Mouse (Mus musculus) myocyte (in vitro differentiated cells): ENCODE results near the gene Uqcc3. TPM values are rescaled to one million over a fixed set of nuclear protein-coding genes. Genes with fewer than 3 reads are reported as not detected.
A peak's percentile ranks its signal among the peaks of the same experiment; 100 is the strongest.

Source experiments
- H3K27me3 ChIP-seq: one replicate; pipeline ENCODE4 v1.6.1; 2011; ENCODE audit not compliant: control insufficient read depth, insufficient read depth, insufficient read length
- H3K36me3 ChIP-seq: one replicate; pipeline ENCODE4 v1.6.1; 2011; ENCODE audit not compliant: control insufficient read depth, insufficient read depth
- H3K4me2 ChIP-seq: one replicate; pipeline ENCODE4 v1.6.1; 2011; ENCODE audit warnings: low read depth, control low read depth
- H3K4me3 ChIP-seq: one replicate; pipeline ENCODE4 v1.5.1; 2011; ENCODE audit warnings: mild to moderate bottlenecking, control low read depth, moderate library complexity
- H3K79me2 ChIP-seq: one replicate; pipeline ENCODE4 v1.6.1; 2011; ENCODE audit not compliant: control insufficient read depth, insufficient read depth
- H3ac ChIP-seq: one replicate; pipeline ENCODE4 v1.6.1; 2011; ENCODE audit not compliant: control insufficient read depth, insufficient read length
- CEBPB ChIP-seq: IDR thresholded peaks from 2 replicates; pipeline ENCODE4 v1.6.1; 2011; ENCODE audit warnings: mild to moderate bottlenecking, moderate library complexity; ENCODE audit not compliant: poor library complexity, insufficient read depth, severe bottlenecking
- E2F4 ChIP-seq: IDR thresholded peaks from one replicate; pipeline ENCODE4 v1.6.1; 2011; ENCODE audit warnings: mild to moderate bottlenecking, control low read depth, moderate library complexity; ENCODE audit not compliant: insufficient read depth
- MAX ChIP-seq: IDR thresholded peaks from one replicate; pipeline ENCODE4 v1.6.1; 2011; ENCODE audit warnings: low read depth, mild to moderate bottlenecking, control low read depth
- MYOD1 ChIP-seq, 3 experiments: IDR thresholded peaks; one replicate each; pipeline ENCODE4 v1.6.1; 2011; ENCODE audit warnings: control low read depth in 2 of 3, low read depth in 2 of 3, mild to moderate bottlenecking in 2 of 3, moderate library complexity in 1 of 3; ENCODE audit not compliant: insufficient read length in 2 of 3, control insufficient read depth in 1 of 3
- MYOG ChIP-seq, 3 experiments: IDR thresholded peaks; one replicate each; pipeline ENCODE4 v1.6.1; 2011; ENCODE audit warnings: control low read depth in 2 of 3, low read depth in 2 of 3, mild to moderate bottlenecking in 2 of 3; ENCODE audit not compliant: insufficient read length in 2 of 3, control insufficient read depth in 1 of 3, insufficient read depth in 1 of 3
- POLR2A ChIP-seq: IDR thresholded peaks from one replicate; pipeline ENCODE4 v1.6.1; 2011; ENCODE audit warnings: low read depth, mild to moderate bottlenecking, control low read depth, moderate library complexity; ENCODE audit not compliant: insufficient read length
- POLR2AphosphoS2 ChIP-seq: IDR thresholded peaks from one replicate; pipeline ENCODE4 v1.6.1; 2011; ENCODE audit warnings: low read depth, control low read depth; ENCODE audit not compliant: insufficient read length
- REST ChIP-seq: IDR thresholded peaks from one replicate; pipeline ENCODE4 v1.6.1; 2011; ENCODE audit warnings: mild to moderate bottlenecking, control low read depth, moderate library complexity; ENCODE audit not compliant: insufficient read depth, insufficient read length
- SRF ChIP-seq: IDR thresholded peaks from one replicate; pipeline ENCODE4 v1.6.1; 2011; ENCODE audit warnings: low read depth; ENCODE audit not compliant: control insufficient read depth, insufficient read length
- TCF12 ChIP-seq: IDR thresholded peaks from one replicate; pipeline ENCODE4 v1.6.1; 2011; ENCODE audit warnings: mild to moderate bottlenecking, control low read depth; ENCODE audit not compliant: poor library complexity, insufficient read depth, severe bottlenecking
- TCF3 ChIP-seq: IDR thresholded peaks from one replicate; pipeline ENCODE4 v1.6.1; 2011; ENCODE audit warnings: low read depth, control low read depth; ENCODE audit not compliant: insufficient read length
- USF1 ChIP-seq: IDR thresholded peaks from one replicate; pipeline ENCODE4 v1.6.1; 2011; ENCODE audit warnings: low read depth, mild to moderate bottlenecking, control low read depth, moderate library complexity
- polyA plus RNA-seq: library from polyadenylated mRNA; unstranded; fragments of >200 nt; fragmentation: generic; extraction: Trizol; gene quantifications from one replicate; pipeline ENCODE4 v1.2.1, GENCODE M21; 2012; ENCODE audit warnings: missing spikeins

Uqcc3 gene
- polyA plus RNA-seq, 1 experiment, result 37.0 TPM

GRCm38 (mm10) chr19:8844371-8845129 is 36.2 kb downstream of the Uqcc3 start:
- H3K79me2 ChIP-seq, result no peaks in the 10 kb centered on the region
- H3K4me3 ChIP-seq, result no peak overlapping the region
- H3K27me3 ChIP-seq, result no peaks in the 10 kb centered on the region
- TF ChIP-seq USF1 (no peak), REST (no peak), POLR2AphosphoS2 (no peak), POLR2A (no peak), TCF3 (no peak), TCF12 (no peak), E2F4 (no peak)
- no peak overlapping the region for H3ac ChIP-seq
- no peak overlapping the region for H3K4me2 ChIP-seq
- H3K36me3 ChIP-seq, result peaks cover 31% of the 10 kb centered on the region

GRCm38 (mm10) chr19:8842961-8843360 is 37.8 kb downstream of the Uqcc3 start:
- H3K4me2 ChIP-seq, result no peak overlapping the region
- H3K36me3 ChIP-seq, result peaks cover 25% of the 10 kb centered on the region
- TF ChIP-seq MYOG (IDR thresholded peaks at IDR 0.05; ENCODE audit: control insufficient read depth in 1 of 3, insufficient read depth in 1 of 3, insufficient read length in 2 of 3, low read depth in 2 of 3) (no peak), TCF12 (no peak), POLR2AphosphoS2 (no peak)
- no peaks in the 10 kb centered on the region for H3K27me3 ChIP-seq
- no peak overlapping the region for H3ac ChIP-seq
- no peaks in the 10 kb centered on the region for H3K79me2 ChIP-seq
- H3K4me3 ChIP-seq, result no peak overlapping the region

GRCm38 (mm10) chr19:8841012-8841411 is 39.7 kb downstream of the Uqcc3 start:
- Histone ChIP-seq H3K27me3 (no peaks in the 10 kb centered on the region), H3K36me3 (peaks cover 18% of the 10 kb centered on the region), H3K4me2 (no peak overlapping the region), H3K4me3 (no peak overlapping the region), H3K79me2 (no peaks in the 10 kb centered on the region), H3ac (no peak overlapping the region)
- no peak for TF ChIP-seq TCF3
- TF ChIP-seq CEBPB, result no peak
- TF ChIP-seq SRF, result no peak
- no peak for TF ChIP-seq POLR2AphosphoS2

GRCm38 (mm10) chr19:8839908-8840791 is 40.6 kb downstream of the Uqcc3 start:
- no peaks in the 10 kb centered on the region for H3K79me2 ChIP-seq
- H3K4me2 ChIP-seq, result no peak overlapping the region
- no peak overlapping the region for H3ac ChIP-seq
- H3K36me3 ChIP-seq, result peaks cover 19% of the 10 kb centered on the region
- TF ChIP-seq POLR2AphosphoS2 (no peak), MAX (no peak), CEBPB (no peak), E2F4 (no peak), REST (no peak), USF1 (no peak), SRF (no peak), MYOD1 (IDR thresholded peaks at IDR 0.05; ENCODE audit: control insufficient read depth in 1 of 3, insufficient read length in 2 of 3, low read depth in 2 of 3) (no peak), TCF3 (no peak), POLR2A (no peak), MYOG (IDR thresholded peaks at IDR 0.05; ENCODE audit: control insufficient read depth in 1 of 3, insufficient read depth in 1 of 3, insufficient read length in 2 of 3, low read depth in 2 of 3) (no peak)
- no peak overlapping the region for H3K4me3 ChIP-seq
- no peaks in the 10 kb centered on the region for H3K27me3 ChIP-seq

DNA sequence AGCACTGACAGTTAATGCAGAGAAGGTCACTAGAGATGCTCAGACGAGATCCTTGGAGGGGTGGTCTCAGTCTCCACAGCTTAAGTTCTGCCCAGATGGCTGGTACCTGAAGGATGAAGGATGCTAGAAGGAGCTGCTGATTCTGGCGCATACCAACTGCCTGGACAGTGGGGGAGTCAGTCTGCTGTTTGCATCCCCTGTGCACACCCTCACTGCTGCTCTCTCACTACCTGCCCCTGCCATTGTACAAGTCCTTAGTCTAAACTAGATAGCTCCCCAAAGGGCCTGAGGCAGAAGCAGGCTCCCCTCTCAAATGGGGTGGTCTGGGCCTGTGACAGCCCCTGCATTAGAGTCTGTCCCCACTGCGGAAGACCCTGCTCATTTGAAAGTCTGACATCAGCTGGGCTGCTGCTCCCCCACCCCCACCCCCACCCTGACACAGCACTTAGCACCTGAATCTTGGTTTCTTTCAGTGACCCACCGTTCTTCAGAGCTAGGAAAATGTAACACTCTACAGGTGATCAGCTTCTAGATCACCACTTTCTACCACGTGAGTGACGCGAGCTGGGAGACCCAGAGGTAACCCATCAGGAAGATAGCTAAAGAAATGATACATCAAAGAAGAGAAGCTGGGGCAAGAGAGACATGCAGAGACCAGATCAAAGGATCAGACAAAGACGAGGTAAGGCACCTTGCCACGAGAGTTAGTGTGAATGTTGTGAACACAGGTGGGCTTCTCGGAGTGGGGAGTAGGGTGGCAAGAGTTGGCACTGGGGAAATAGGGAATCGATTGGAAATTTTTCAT is 41.4 kb downstream of the Uqcc3 start, which contains the start of gene Gng3:
Gng3 (minus strand) TSS at position 92 of the 805 bp plus-strand sequence.
- Histone ChIP-seq H3K79me2 (no peaks in the 10 kb centered on the region), H3K36me3 (peaks cover 24% of the 10 kb centered on the region), H3K4me3 (peak within 1 kb of the TSS; percentile 19), H3ac (no peak within 1 kb of the TSS), H3K27me3 (no peaks in the 10 kb centered on the region), H3K4me2 (peak within 1 kb of the TSS; percentile 56)
- TF ChIP-seq POLR2AphosphoS2 (peak; percentile 22), CEBPB (no peak), E2F4 (no peak), MYOG (IDR thresholded peaks at IDR 0.05; ENCODE audit: control insufficient read depth in 1 of 3, insufficient read depth in 1 of 3, insufficient read length in 2 of 3, low read depth in 2 of 3) (no peak)
